Mouse (Mus musculus): ENCODE results near the gene Prdm11.
A peak's percentile ranks its signal among the peaks of the same experiment; 100 is the strongest.

Prdm11 gene

GRCm38 (mm10) chr2:92958640-92959039, 87.3 kb downstream of the Prdm11 start:
- DNase-seq, result no peak

DNA sequence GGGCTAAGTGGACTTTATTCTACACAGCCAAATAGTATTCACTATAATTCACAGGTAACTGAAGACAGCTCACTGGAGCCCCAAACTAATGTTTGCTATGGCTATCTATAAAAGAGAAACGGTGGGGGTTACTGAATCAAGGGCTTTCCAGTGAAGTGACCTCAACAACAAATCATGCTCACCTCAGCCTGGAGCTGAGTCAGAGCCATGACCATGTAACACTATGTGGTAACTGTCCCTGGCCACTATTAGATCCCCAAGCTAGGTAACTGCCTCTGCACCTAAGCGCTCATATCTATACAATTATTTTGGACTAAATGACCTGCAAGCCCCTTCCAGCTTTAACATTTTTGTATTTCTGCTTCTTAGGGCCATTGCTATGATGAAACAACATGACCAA, 89.0 kb downstream of the Prdm11 start:
- no peak for DNase-seq

- DNase-seq, result peak; percentile 66
Observed at GRCm38 (mm10) chr2:92954404-92955114, 91.4 kb downstream of the Prdm11 start.

DNA sequence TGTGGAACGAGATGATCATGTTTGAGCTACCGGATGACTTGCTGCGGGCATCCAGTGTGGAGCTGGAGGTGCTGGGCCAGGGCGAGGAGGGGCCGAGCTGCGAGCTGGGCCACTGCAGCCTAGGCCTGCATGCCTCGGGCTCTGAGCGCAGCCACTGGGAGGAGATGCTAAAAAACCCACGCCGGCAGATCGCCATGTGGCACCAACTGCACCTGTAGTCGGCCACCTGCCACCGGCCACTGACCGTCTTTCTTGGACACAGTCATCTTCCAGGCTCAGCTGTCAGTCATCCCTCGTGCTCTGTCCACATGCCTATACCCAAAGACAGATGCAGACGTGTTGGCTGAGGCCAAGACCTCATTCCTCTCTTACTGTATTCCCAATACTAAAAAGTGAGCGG, 92.5 kb downstream of the Prdm11 start:
- DNase-seq, result no peak

- DNase-seq, result no peak
Observed at GRCm38 (mm10) chr2:92949518-92949917, 96.4 kb downstream of the Prdm11 start.

GRCm38 (mm10) chr2:92948699-92949300, 97.2 kb downstream of the Prdm11 start:
- no peak for DNase-seq

DNA sequence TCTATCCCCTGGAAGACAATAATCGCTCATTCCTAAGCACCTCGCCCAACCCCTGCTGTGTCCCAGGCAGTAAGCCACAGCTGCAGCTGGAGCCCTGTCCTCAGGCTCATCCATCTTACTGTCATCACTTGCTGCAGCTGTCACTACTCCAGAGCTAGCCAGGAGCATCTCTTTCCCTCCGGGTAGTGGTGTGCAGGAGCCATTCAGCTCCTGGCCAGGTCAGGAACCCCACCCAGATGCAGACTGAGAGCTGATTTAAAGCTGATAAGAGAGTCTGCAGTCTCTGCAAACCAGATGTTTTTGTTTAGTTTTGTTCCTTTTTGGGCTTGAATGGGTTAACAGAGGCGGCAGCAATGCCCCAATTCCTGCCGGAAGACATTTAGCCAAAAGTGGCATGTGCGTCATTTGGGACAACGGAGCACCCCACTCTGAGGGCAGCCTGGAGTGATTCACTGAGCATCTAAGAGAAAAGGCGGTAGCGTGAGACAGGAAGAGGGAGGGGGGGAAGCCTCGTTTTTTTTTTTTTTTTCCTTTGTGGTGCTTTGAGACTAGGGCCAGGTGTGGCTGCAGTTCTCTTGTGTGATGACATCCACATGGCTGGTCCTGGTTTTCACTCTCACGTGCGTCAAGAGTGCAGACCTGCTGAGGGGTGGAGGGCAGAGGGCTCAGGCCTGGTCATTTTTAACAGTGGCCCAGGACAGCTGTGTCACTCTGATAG, 97.8 kb downstream of the Prdm11 start:
- DNase-seq, result no peak

DNA sequence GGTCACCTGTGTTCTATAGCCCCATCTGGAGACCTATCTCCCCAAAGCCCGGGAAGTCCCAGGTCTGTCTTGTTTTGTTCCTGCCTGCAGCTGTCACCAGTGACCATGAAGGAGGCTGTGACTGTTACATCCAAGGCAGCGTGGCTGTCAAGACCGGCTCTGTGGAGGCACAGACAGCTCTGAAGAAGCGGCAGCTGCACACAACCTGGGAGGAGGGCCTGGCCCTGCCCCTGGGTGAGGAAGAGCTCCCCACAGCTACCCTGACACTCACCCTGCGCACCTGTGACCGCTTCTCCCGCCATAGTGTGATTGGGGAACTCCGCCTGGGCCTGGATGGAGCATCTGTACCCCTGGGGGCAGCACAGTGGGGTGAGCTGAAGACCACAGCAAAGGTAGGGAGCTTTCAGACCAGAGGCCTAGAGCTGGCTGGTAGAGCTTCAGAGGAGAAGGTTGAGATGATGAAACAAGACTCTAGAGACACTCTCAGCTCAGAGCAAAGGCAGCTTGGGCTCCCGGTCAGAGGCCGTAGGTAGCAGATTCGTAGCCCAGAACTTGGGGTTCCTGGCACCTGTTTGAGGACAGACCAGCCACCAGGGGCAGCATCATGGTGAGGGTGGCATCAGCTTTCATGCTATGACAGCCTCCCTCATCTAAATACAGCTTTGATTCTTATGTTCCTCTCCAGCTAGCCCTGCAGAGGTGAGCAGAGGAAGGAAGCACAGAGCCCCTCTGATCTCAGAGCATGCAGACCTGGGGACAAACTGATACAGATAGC, 100.0 kb downstream of the Prdm11 start:
- DNase-seq, result no peak

DNA sequence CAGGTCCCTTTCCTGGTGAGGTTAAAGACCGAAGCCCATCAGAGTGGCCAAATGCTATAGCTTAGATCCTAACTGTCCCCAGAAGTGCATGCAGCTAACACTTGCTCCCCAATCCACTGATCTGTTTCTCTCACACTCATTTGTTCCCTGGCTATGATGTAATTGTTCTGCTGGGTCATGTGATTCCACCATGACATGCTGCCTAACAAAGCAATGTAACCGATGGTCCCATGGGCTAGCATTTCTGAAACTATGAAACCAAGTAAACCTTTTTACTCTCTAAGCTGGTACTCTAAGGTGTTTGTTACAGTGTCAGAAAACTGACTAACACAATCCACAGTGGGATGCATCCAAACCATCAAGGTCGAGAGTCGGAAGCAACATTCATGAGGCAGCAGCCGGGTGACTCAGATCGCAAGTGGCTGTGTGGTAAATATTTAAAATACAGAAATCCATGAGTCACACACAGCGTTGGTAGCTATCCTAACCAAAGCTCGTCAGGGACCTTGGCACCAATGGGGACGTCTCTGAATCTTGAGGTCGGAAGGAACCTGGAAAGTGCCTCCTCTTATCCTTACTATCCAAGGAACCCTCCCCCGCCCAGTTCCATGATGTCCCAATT, 100.7 kb downstream of the Prdm11 start:
- no peak for DNase-seq

DNA sequence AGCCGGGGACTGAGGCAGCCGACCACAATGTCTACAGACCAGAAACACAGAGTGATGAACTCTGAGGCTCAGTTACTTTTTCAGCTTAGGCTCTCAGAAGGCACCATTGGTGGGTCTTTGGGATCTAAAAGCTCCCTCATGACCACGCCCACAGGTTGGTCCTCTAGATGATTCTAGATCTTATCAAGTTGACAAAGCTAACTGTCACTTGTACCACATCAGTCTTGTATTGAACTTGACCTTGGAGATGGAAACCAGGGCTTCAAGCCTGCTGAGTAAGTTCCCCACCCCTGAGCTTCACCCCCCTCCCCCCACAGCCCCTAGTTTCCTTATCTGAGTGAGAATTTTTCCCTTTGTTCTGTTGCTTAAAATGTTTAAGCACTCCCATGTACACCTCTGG, 101.6 kb downstream of the Prdm11 start:
- DNase-seq, result no peak

- DNase-seq, result no peak
Observed at GRCm38 (mm10) chr2:92943406-92943805, 102.6 kb downstream of the Prdm11 start.

DNA sequence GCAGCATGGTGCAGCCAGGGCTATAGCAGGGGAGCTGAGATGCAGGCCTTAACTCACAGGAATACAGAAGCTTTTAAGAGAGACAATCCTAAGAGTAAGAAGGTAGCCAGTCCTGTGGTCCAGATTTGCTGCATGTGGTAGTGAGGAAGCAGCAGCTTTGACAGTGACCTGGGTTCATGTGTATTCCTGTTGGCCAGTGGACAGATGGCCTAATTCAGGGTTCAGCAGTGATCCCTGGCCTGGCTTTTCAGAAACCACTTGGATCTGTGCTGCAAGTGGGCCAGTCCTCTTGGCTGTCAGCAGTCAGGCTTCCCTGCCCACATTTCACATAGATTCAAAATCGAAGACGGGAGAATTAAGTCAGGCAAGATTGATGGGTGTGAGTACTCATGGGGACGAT, 104.5 kb downstream of the Prdm11 start:
- no peak for DNase-seq

- no peak for DNase-seq
Observed at GRCm38 (mm10) chr2:92940963-92941362, 105.0 kb downstream of the Prdm11 start.

GRCm38 (mm10) chr2:92938827-92939226, 107.1 kb downstream of the Prdm11 start:
- no peak for DNase-seq

- DNase-seq, result no peak
Observed at GRCm38 (mm10) chr2:92938063-92938462, 107.9 kb downstream of the Prdm11 start.

GRCm38 (mm10) chr2:92935483-92935882, 110.5 kb downstream of the Prdm11 start:
- no peak for DNase-seq

DNA sequence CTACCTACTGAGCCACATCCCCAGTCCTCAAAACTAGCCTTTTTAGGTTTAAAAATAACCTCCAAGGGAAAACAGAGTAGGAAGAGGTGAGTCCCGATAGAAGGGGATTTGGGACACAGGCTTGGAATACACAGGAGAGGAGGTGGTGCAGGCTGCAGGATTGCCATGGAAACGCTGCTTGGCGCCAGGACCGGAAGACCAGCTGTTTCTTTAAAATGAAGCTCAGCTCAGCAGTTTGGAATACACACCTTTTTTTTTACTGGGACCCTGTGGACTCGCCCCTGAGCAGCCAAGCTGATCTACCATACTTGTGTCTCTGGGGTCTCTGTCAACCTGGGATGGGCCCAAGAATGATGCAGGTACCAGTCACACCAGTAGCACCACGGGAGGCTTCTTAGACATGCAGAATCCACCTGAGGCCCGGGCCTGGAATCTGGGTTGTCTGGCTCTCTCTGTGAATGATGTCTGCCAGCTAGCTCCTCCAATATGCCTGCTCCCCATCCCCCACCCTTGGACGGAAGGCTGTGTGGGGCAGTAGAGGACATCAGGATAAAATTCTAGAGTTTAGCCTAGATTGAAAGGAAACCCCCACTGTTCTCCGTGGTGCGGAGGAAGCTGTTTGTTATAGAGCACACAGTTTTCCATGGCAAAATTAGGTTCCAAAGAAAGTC, 111.5 kb downstream of the Prdm11 start:
- DNase-seq, result no peak

GRCm38 (mm10) chr2:92933379-92933778, 112.6 kb downstream of the Prdm11 start:
- no peak for DNase-seq

- no peak for DNase-seq
Observed at GRCm38 (mm10) chr2:92931061-92931460, 114.9 kb downstream of the Prdm11 start.

GRCm38 (mm10) chr2:92929696-92930095, 116.3 kb downstream of the Prdm11 start:
- DNase-seq, result no peak

- DNase-seq, result no peak
Observed at GRCm38 (mm10) chr2:92924677-92925259, 121.2 kb downstream of the Prdm11 start.

- DNase-seq, result no peak
Observed at GRCm38 (mm10) chr2:92920709-92921108, 125.3 kb downstream of the Prdm11 start.

All from liver (tissue).